Mouse (Mus musculus) neutrophil, adult 65 days (primary cell): ENCODE results near the gene Fam114a2. TPM values are rescaled to one million over a fixed set of nuclear protein-coding genes. Genes with fewer than 3 reads are reported as not detected.

Source experiments
- total RNA-seq: library from RNA; stranded (reverse); gene quantifications from 2 replicates; pipeline ENCODE4 v1.2.4, GENCODE M21; 2023

The Fam114a2 gene
- total RNA-seq: 27.3 and 32.9 TPM in 2 replicates

GRCm38 (mm10) chr11:57518091-57518750, at the start of gene Fam114a2, which contains the start of gene Mfap3:
Fam114a2 (minus strand) TSS chr11:57518617.
Mfap3 (plus strand) TSS chr11:57518664.

Other genes with a start within 250 kb of the Fam114a2 start
- 30.9 and 37.2 TPM in 2 replicates for gene Mfap3, start within 50 bp of the Fam114a2 start, total RNA-seq
- 13.8 and 15.6 TPM in 2 replicates for gene Galnt10, start 126.8 kb upstream of the Fam114a2 start, total RNA-seq